Mouse (Mus musculus): ENCODE measurements around the gene Arid5b. TPM values are rescaled to one million over a fixed set of nuclear protein-coding genes. Genes with fewer than 3 reads are reported as not detected.
A peak's percentile ranks its signal among the peaks of the same experiment; 100 is the strongest.

The Arid5b gene
- polyA plus RNA-seq, 1 experiment, result 4.0 TPM

DNA sequence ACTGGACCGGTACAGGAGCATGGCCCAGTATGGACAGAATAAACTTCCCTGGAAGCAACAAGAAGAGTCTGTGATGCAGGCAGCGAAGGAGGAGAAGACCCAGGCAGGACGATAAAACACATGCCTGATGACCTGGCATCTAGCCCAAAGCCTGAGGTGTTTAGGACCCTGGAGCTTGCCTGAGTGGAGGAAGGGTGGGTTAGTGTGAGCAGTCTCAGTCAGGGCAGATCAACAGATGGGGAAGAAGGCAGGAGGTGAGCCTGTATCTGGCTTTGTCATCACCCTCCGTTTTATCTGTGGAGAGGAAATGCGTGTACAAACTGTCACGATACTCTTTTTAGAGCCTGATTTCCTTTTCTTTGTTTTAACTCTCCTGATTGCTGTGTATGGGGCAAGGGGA is 196.8 kb downstream of the Arid5b start:
- Histone ChIP-seq H3K36me3 (ENCODE audit: control insufficient read depth, insufficient read depth, low read length) (no peaks in the 10 kb centered on the region), H3K4me3 (ENCODE audit: control insufficient read depth, insufficient read depth, low read length) (no peak overlapping the region), H3K4me1 (replicated peaks; ENCODE audit: control insufficient read depth, insufficient read depth, low read length) (peaks cover 9% of the 10 kb centered on the region), H3K27me3 (ENCODE audit: control insufficient read depth, insufficient read depth, low read length) (no peaks in the 10 kb centered on the region), H3K27ac (ENCODE audit: control insufficient read depth, insufficient read depth, low read length) (peak overlapping the region; percentile 80)
- 26% methylated on average over 6 of the region's 6 CpGs for WGBS
- peak; percentile 53 for DNase-seq
- TF ChIP-seq CTCF (IDR thresholded peaks at IDR 0.05; ENCODE audit: borderline replicate concordance, control insufficient read depth, extremely low read depth, insufficient read depth, low read length, poor library complexity) (no peak), POLR2A (IDR thresholded peaks at IDR 0.05; ENCODE audit: control insufficient read depth, extremely low read depth, insufficient read depth, low read length, poor library complexity) (no peak)

DNA sequence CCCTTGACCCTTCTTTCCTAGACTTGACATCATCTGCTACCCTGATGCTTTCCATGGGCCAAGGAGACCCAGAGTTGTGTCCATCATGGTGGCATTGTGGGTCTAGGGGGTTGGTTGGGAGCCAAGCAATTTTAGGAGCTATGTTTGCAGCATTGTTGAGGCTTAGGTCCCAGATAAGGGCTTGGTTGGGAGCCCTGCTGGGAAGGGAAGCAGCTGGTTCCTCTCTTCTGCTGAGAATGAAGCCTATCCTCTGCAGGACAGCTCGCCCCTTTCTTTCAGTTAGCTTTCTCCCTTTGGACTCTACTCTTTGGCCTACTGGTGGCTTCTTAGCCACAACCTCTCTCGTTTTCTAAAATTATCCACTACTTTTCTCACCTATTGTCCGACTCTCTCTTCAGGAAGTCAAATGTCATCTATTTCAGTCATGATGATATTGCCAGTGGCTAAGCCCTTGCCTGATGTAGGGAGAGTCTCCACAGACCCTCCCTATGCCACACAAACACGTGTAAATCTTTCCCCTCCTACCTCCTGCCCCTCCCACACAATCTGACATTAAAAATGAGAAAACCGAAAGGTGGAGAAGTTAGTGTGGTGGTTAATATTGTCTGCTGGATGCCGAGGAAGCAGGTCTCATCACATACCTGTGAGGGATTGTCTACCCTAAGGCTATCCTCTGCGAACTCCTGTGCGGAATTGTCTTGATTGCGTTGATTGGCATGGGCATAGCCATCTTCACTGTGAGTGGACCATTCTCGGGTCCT is 198.4 kb downstream of the Arid5b start:
- no peak for DNase-seq
- no peak for TF ChIP-seq POLR2A (IDR thresholded peaks at IDR 0.05; ENCODE audit: control insufficient read depth, extremely low read depth, insufficient read depth, low read length, poor library complexity)
- TF ChIP-seq CTCF (IDR thresholded peaks at IDR 0.05; ENCODE audit: borderline replicate concordance, control insufficient read depth, extremely low read depth, insufficient read depth, low read length, poor library complexity), result no peak
- peaks cover 9% of the 10 kb centered on the region for H3K4me1 ChIP-seq (replicated peaks; ENCODE audit: control insufficient read depth, insufficient read depth, low read length)
- no peaks in the 10 kb centered on the region for H3K27me3 ChIP-seq (ENCODE audit: control insufficient read depth, insufficient read depth, low read length)
- no peaks in the 10 kb centered on the region for H3K36me3 ChIP-seq (ENCODE audit: control insufficient read depth, insufficient read depth, low read length)
- H3K27ac ChIP-seq (ENCODE audit: control insufficient read depth, insufficient read depth, low read length), result no peak overlapping the region
- 74% methylated on average over 10 of the region's 10 CpGs for WGBS
- no peak overlapping the region for H3K4me3 ChIP-seq (ENCODE audit: control insufficient read depth, insufficient read depth, low read length)

DNA sequence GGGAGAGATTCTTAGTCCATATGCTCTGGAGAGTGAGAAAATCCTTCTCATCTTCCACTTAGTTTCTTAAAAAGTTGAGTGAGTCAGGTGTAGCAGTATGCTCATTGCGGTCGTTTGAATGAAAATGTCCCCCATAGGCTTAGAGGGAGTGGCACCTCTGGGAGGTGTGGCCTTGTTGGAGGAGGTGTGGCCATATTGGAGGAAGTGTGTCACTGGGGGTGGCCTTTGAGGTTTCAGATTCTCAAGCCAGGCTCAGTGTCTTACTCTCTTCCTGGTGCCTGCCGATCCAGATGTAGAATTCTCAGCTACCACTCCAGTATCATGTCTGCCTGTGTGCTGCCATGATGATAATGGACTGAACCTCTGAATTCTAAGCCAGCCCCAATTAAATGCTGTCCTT is 199.8 kb downstream of the Arid5b start:
- no peak for TF ChIP-seq CTCF (IDR thresholded peaks at IDR 0.05; ENCODE audit: borderline replicate concordance, control insufficient read depth, extremely low read depth, insufficient read depth, low read length, poor library complexity)
- TF ChIP-seq POLR2A (IDR thresholded peaks at IDR 0.05; ENCODE audit: control insufficient read depth, extremely low read depth, insufficient read depth, low read length, poor library complexity), result no peak
- DNase-seq, result no peak
- H3K27me3 ChIP-seq (ENCODE audit: control insufficient read depth, insufficient read depth, low read length), result no peaks in the 10 kb centered on the region
- peaks cover 9% of the 10 kb centered on the region for H3K4me1 ChIP-seq (replicated peaks; ENCODE audit: control insufficient read depth, insufficient read depth, low read length)
- no peak overlapping the region for H3K4me3 ChIP-seq (ENCODE audit: control insufficient read depth, insufficient read depth, low read length)
- no peaks in the 10 kb centered on the region for H3K36me3 ChIP-seq (ENCODE audit: control insufficient read depth, insufficient read depth, low read length)
- WGBS, result 93% methylated on average over 3 of the region's 3 CpGs
- no peak overlapping the region for H3K27ac ChIP-seq (ENCODE audit: control insufficient read depth, insufficient read depth, low read length)

DNA sequence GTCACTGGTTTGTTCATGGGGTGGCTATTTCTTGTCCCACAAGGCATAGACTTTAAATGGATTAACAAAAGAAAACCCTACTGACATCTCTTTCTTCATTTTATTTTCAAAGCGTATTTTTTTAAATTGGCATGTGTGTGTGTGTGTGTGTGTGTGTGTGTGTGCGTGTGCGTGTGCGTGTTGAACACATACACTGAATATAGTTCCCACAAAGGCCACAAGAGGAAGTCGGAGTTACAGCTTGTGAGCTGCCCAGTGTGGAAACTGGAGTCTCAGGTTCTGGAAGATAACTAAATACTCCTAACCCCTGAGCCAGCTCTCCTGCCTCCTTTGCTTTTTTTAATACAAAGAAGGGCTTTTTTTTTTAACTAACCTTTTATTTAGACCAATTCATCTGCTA is 203.4 kb downstream of the Arid5b start:
- no peaks in the 10 kb centered on the region for H3K4me1 ChIP-seq (replicated peaks; ENCODE audit: control insufficient read depth, insufficient read depth, low read length)
- no peak overlapping the region for H3K27ac ChIP-seq (ENCODE audit: control insufficient read depth, insufficient read depth, low read length)
- H3K27me3 ChIP-seq (ENCODE audit: control insufficient read depth, insufficient read depth, low read length), result no peaks in the 10 kb centered on the region
- no peak for DNase-seq
- no peaks in the 10 kb centered on the region for H3K36me3 ChIP-seq (ENCODE audit: control insufficient read depth, insufficient read depth, low read length)
- TF ChIP-seq CTCF (IDR thresholded peaks at IDR 0.05; ENCODE audit: borderline replicate concordance, control insufficient read depth, extremely low read depth, insufficient read depth, low read length, poor library complexity) (no peak), POLR2A (IDR thresholded peaks at IDR 0.05; ENCODE audit: control insufficient read depth, extremely low read depth, insufficient read depth, low read length, poor library complexity) (no peak)
- 18% methylated on average over 5 of the region's 5 CpGs for WGBS
- no peak overlapping the region for H3K4me3 ChIP-seq (ENCODE audit: control insufficient read depth, insufficient read depth, low read length)

DNA sequence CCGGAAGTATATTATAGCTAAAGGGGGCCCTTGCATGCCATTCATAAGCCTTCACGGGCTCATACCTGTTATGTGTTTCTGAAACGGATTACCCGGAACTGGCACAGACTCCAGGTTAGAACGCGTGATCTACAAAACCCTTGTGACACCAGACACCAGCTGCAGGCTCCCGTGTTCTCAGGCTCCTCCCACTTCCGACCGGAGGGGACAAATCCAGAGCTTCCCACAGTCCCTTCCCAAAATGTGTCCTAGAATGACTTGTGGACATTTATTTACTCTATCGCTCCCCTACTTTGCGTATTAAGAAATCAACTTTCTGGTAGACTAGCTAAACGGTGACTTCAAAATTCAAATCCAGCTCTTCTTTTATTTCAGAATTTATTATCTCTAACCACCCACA is 204.2 kb downstream of the Arid5b start:
- Histone ChIP-seq H3K27ac (ENCODE audit: control insufficient read depth, insufficient read depth, low read length) (no peak overlapping the region), H3K4me3 (ENCODE audit: control insufficient read depth, insufficient read depth, low read length) (no peak overlapping the region), H3K36me3 (ENCODE audit: control insufficient read depth, insufficient read depth, low read length) (no peaks in the 10 kb centered on the region), H3K27me3 (ENCODE audit: control insufficient read depth, insufficient read depth, low read length) (no peaks in the 10 kb centered on the region), H3K4me1 (replicated peaks; ENCODE audit: control insufficient read depth, insufficient read depth, low read length) (no peaks in the 10 kb centered on the region)
- DNase-seq, result no peak
- no peak for TF ChIP-seq CTCF (IDR thresholded peaks at IDR 0.05; ENCODE audit: borderline replicate concordance, control insufficient read depth, extremely low read depth, insufficient read depth, low read length, poor library complexity)
- no peak for TF ChIP-seq POLR2A (IDR thresholded peaks at IDR 0.05; ENCODE audit: control insufficient read depth, extremely low read depth, insufficient read depth, low read length, poor library complexity)
- WGBS, result 96% methylated on average over 12 of the region's 12 CpGs

DNA sequence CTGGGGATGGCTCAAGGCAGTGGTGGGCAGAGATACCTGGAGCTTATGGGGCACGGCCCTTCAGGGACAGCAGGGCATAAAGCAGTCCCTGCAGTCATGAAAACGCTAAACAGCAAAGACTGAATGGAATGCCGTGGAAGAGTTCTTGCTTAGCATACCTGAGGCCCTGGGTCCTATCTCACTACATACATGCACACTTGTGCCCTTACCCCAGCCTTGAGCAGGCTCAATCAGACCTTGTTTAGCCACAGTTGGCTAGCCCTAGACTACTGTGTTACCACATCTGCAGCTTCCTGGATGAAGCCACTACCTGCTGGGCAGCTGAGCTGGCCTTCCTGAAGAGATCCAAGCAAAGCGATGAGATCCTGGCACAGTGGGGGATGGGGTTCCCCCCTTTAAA is 205.9 kb downstream of the Arid5b start:
- no peaks in the 10 kb centered on the region for H3K4me1 ChIP-seq (replicated peaks; ENCODE audit: control insufficient read depth, insufficient read depth, low read length)
- DNase-seq, result no peak
- no peaks in the 10 kb centered on the region for H3K36me3 ChIP-seq (ENCODE audit: control insufficient read depth, insufficient read depth, low read length)
- 96% methylated on average over 4 of the region's 4 CpGs for WGBS
- TF ChIP-seq POLR2A (IDR thresholded peaks at IDR 0.05; ENCODE audit: control insufficient read depth, extremely low read depth, insufficient read depth, low read length, poor library complexity) (no peak), CTCF (IDR thresholded peaks at IDR 0.05; ENCODE audit: borderline replicate concordance, control insufficient read depth, extremely low read depth, insufficient read depth, low read length, poor library complexity) (no peak)
- no peak overlapping the region for H3K27ac ChIP-seq (ENCODE audit: control insufficient read depth, insufficient read depth, low read length)
- no peak overlapping the region for H3K4me3 ChIP-seq (ENCODE audit: control insufficient read depth, insufficient read depth, low read length)
- no peaks in the 10 kb centered on the region for H3K27me3 ChIP-seq (ENCODE audit: control insufficient read depth, insufficient read depth, low read length)
